9 mouse cellular contexts compared by ENCODE assay signal in the genomic region with DNA sequence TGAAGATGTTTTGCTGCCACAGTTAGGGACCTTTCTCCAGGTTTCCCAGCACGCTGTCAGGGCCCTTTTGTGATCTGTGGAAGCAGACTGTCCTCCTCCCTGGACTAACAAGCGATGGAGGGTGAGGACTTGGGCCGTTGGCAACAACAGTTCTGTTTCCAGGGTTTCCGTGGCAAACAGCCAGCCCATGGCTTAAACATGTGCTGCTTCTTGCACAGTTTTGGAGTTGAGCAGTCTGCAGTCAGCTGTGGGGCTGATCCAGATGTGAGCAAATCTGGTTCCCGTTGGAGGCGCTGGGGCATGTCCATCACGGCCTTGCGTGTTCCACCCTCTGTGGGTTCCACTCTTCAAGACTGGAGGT.
DNase-seq lines count a peak whose midpoint lies in the region; ATAC-seq and TF ChIP-seq lines count a peak whose summit lies in the region.
"Had no signal": no experiment of that assay in that cellular context is flagged by ENCODE, and none has a peak within 500 bp of the region (broad histone marks: within the 10 kb centered on the region; RNA-seq: fewer than 3 reads in every experiment).

No protein-coding gene starts in this region.

- H3K27me3 ChIP-seq in forebrain, embryonic 13.5 days = no peaks in the 10 kb centered on the region
- no peaks in the 10 kb centered on the region for H3K27me3 ChIP-seq in forebrain, embryonic 16.5 days (replicated peaks; ENCODE audit: control insufficient read depth, insufficient read depth, low read length)
- H3K27me3 ChIP-seq in testis, adult 2 months (ENCODE audit: control insufficient read depth, insufficient read depth, low read length) = no peaks in the 10 kb centered on the region
- H3K27me3 ChIP-seq: liver, embryonic 15.5 days had no signal

- H3K4me1 ChIP-seq in forebrain, embryonic 13.5 days = 0 out of 2 replicates have a peak, but pooled peaks cover 7% of the 10 kb centered on the region
- H3K4me1 ChIP-seq in forebrain, embryonic 16.5 days (replicated peaks; ENCODE audit: control insufficient read depth, insufficient read depth, low read length) = peaks cover 2% of the 10 kb centered on the region; the same call in 1 of the 2 replicates
- peaks cover 4% of the 10 kb centered on the region for H3K4me1 ChIP-seq in testis, adult 2 months (ENCODE audit: control insufficient read depth, insufficient read depth, low read length)

- H3K27ac ChIP-seq in forebrain, embryonic 13.5 days = no peak overlapping the region
- H3K27ac ChIP-seq in forebrain, embryonic 16.5 days (ENCODE audit: low read length) = no peak overlapping the region
- H3K27ac ChIP-seq in testis, adult 2 months (ENCODE audit: control insufficient read depth, insufficient read depth, low read depth, low read length) = no peak overlapping the region
- H3K27ac ChIP-seq: liver, embryonic 15.5 days had no signal

- no peaks in the 10 kb centered on the region for H3K9me3 ChIP-seq in forebrain, embryonic 13.5 days (replicated peaks)
- no peaks in the 10 kb centered on the region for H3K9me3 ChIP-seq in forebrain, embryonic 16.5 days (ENCODE audit: control insufficient read depth, low read length)
- H3K9me3 ChIP-seq: liver, embryonic 15.5 days had no signal

- WGBS in forebrain, embryonic 13.5 days = 83% methylated on average over 8 of the region's 8 CpGs
- 62% methylated on average over 8 of the region's 8 CpGs for WGBS in forebrain, embryonic 16.5 days

- no peaks in the 10 kb centered on the region for H3K36me3 ChIP-seq in forebrain, embryonic 13.5 days (ENCODE audit: poor library complexity, severe bottlenecking)
- H3K36me3 ChIP-seq in forebrain, embryonic 16.5 days (ENCODE audit: control insufficient read depth, insufficient read depth) = no peaks in the 10 kb centered on the region
- no peaks in the 10 kb centered on the region for H3K36me3 ChIP-seq in testis, adult 2 months (ENCODE audit: control insufficient read depth, insufficient read depth, low read length)
- H3K36me3 ChIP-seq: liver, embryonic 15.5 days had no signal

- H3K9ac ChIP-seq in forebrain, embryonic 13.5 days = no peak overlapping the region
- no peak overlapping the region for H3K9ac ChIP-seq in forebrain, embryonic 16.5 days (replicated peaks; ENCODE audit: low read depth, low read length)
- H3K9ac ChIP-seq: liver, embryonic 15.5 days had no signal

- ATAC-seq in forebrain, embryonic 13.5 days = 0 out of 2 replicates have a peak, but pooled peaks have one; percentile 30
- ATAC-seq in forebrain, embryonic 16.5 days = no peak
- ATAC-seq in megakaryocyte, adult 5-6 weeks (ENCODE audit: poor library complexity, severe bottlenecking) = no peak

- DNase-seq in MN1 (ENCODE audit: low spot score) = peak; percentile 88
- DNase-seq in gastrocnemius, postnatal 4 days (ENCODE audit: low spot score in 2 of 2) = peak; percentile 81 to 93
- peak; percentile 85 to 91 for DNase-seq in kidney, postnatal 36 days
- DNase-seq in embryo, embryonic 10.5 days (ENCODE audit: low spot score) = no peak

- no peak for TF ChIP-seq CTCF in testis, adult 2 months (IDR thresholded peaks at IDR 0.05; ENCODE audit: control insufficient read depth, insufficient read depth, insufficient replicate concordance, low read depth, low read length)

- no peak overlapping the region for H3K4me2 ChIP-seq in forebrain, embryonic 13.5 days
- H3K4me2 ChIP-seq in forebrain, embryonic 16.5 days (ENCODE audit: low read length) = no peak overlapping the region
- H3K4me2 ChIP-seq: liver, embryonic 15.5 days had no signal

- no peak overlapping the region for H3K4me3 ChIP-seq in forebrain, embryonic 13.5 days
- H3K4me3 ChIP-seq in forebrain, embryonic 16.5 days (replicated peaks; ENCODE audit: low read length) = no peak overlapping the region
- H3K4me3 ChIP-seq in testis, adult 2 months (ENCODE audit: control insufficient read depth, low read depth, low read length) = peak overlapping the region; percentile 84
- H3K4me3 ChIP-seq: liver, embryonic 15.5 days had no signal

- TF ChIP-seq POLR2A in testis, adult 2 months (IDR thresholded peaks at IDR 0.05; ENCODE audit: control insufficient read depth, low read depth, low read length) = no peak
